Mouse (Mus musculus) T-helper 1 cell (primary cell): ENCODE results near the gene Klk1b9.
"Not testable (repeated sequence)": the region's sequence is repeated elsewhere in the genome, so short reads cannot be mapped to it uniquely, and the experiment has no call there.

Source experiments
- in situ Hi-C: fragments of 300-600 bp; cut with MboI, MseI; formaldehyde crosslinking; loops from one replicate; pipeline ENCODE4 v1.15.1; 2025; ENCODE audit warnings: high pct_unique_total_duplicates

Klk1b9 gene

DNA sequence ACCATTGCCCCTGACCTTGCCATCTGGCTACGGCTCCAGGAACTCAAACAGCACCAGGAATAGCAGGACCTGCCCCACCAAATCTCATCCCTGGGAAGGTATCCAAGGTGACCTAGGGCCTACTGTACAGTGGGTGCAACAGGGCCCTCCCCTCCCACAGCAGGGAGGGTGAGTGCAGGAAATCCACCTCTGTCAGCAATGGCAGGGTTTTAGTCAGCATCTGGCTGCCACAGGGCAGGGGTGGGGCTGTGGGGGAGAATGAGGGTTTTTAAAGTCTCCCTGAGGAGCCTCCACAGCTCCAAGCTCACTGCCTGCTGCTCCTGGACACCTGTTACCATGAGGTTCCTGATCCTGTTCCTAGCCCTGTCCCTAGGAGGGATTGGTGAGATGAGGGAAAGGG is at the start of gene Klk1b9:
Gene Klk1b9 (plus strand): TSS at position 301 of the 400 bp plus-strand sequence.
- in situ Hi-C loops: not testable (repeated sequence)

- in situ Hi-C loops: no loop called here
These were observed 47.3 kb upstream of the Klk1b9 start for GRCm38 (mm10) chr7:43928521-43928920.

- in situ Hi-C loops: no loop called here
These were observed 43.5 kb upstream of the Klk1b9 start for GRCm38 (mm10) chr7:43932337-43932736.

GRCm38 (mm10) chr7:43933440-43933839 is 42.4 kb upstream of the Klk1b9 start, which contains the start of gene Klk15:
Gene Klk15 (plus strand): TSS chr7:43933740.
- in situ Hi-C loops: no loop called here

DNA sequence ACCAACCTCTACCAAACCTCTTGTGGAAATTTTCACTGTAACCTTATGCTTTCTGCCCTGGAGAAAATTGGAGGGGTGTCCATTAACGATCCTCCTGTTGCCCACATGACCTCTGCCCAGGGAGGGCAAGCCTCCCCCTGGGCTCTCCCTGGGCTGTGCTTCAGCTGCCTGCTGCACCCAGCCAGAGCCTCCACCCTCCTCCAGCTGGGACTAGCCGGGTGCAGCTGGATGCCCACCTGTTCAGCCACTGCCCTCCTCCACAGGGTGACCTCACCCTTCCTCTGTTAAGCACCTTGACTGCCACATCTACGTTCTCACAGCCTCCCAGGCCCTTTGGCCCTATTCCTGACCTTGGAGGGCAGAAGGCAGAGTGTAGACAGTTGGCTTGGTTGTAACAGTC is 41.1 kb upstream of the Klk1b9 start:
- in situ Hi-C loops: no loop called here

DNA sequence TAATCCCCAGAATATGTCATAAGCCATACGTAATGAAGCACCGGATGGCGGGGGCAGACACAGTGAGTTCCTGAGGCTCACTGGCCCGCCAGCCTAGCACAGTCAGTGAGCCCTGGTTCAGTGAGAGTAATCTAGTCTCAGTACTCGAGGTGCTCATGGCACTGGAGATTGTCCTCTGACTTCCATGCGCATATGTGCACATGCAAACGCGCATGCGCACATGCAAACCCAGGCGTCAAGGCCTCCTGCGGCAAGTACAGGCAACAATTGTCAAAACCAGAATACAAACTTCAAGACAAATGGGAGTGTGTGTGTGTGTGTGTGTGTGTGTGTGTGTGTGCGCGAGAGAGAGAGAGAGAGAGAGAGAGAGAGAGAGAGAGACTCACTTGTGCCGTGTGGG is 39.3 kb upstream of the Klk1b9 start:
- in situ Hi-C loops: no loop called here

- in situ Hi-C loops: not testable (repeated sequence)
These were observed 33.6 kb upstream of the Klk1b9 start for GRCm38 (mm10) chr7:43942293-43942692.

- in situ Hi-C loops: no loop called here
These were observed 31.1 kb upstream of the Klk1b9 start for GRCm38 (mm10) chr7:43944727-43945264.

DNA sequence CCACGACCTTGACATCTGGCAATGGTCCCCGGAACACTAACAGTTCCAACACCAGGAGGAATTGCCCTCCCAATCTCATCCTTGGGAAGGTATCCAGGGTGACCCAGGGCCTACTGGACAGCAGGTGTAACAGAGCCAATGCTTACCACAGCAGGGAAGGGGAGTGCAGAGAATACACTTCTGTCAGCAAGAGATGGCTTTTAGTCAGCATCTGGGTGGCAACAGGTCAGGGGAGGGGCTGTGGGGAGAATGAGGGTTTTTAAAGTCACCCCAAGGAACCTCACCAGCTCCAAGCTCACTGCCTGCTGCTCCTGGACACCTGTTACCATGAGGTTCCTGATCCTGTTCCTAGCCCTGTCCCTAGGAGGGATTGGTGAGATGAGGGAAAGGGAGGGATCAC is 25.5 kb upstream of the Klk1b9 start, which contains the start of gene Klk1b8:
Gene Klk1b8 (plus strand): TSS at position 301 of the 400 bp plus-strand sequence.
- in situ Hi-C loops: no loop called here

DNA sequence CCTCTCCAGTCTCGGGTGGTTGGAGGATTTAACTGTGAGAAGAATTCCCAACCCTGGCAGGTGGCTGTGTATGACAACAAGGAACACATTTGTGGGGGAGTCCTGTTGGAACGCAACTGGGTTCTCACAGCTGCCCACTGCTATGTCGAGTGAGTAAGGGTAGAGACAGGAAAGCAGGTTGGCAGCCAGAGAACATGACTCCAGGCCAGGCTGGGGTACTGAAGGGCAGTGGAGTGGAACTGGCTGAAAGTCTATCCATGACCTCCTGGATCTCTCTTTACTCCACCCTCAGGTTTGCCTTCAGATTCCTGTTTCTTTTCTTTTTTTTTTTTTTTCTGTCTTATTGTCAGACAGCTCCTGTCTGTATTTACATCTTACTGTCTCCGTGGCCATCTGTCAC is 23.2 kb upstream of the Klk1b9 start:
- in situ Hi-C loops: no loop called here

DNA sequence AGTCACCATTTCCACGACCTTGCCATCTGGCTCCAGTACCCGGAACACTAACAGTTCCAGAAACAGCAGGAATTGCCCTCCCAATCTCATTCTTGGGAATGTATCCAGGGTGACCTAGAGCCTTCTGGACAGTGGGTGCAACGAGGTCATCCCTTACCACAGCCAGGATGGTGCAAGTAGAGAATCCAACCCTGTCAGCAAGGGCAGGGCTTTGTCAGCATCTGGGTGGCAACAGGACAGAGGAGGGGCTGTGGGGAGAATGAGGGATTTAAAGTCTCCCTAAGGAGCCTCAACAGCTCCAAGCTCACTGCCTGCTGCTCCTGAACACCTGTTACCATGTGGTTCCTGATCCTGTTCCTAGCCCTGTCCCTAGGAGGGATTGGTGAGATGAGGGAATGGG is 9.4 kb upstream of the Klk1b9 start, which contains the start of gene Klk1b1:
Gene Klk1b1 (plus strand): TSS at position 301 of the 400 bp plus-strand sequence.
- in situ Hi-C loops: no loop called here

DNA sequence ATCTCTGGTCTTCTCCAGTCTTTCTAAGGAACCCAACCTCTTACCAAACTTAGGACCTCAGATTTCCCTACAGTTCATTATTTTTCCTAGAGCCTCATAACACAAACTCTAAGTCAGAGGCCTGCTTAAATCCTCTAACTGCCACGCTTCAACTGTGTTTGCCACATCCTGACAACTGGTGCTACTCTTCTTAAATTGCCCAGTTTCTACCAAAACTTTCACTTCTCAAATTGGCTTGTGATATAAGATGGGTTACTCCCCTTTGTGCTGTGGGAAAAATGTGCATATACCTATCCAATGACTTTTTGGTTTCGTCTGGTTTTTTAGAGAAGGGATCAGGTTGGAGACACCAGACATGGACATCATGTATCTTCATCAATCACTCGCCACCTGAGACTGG is 8.8 kb upstream of the Klk1b9 start:
- in situ Hi-C loops: no loop called here

DNA sequence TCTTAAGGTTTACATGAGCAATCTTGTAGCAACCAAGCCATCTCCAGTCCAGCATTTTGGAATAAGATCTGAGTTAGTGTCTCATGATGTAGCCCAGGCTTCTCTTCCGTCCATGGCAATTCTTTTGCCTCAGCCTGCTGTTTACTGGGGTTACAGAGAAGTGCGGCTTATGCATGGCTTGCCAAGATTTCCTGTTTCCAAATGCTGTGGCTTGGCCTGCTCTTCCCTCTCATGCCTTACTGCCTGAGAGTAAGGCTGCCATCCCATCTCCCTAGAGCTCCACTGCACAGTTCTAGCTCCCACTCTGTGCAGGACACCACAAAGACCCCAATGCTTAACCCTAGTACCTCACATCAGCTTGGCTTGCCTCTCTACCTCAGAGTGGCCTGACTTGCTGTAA is 8.2 kb upstream of the Klk1b9 start:
- in situ Hi-C loops: no loop called here

DNA sequence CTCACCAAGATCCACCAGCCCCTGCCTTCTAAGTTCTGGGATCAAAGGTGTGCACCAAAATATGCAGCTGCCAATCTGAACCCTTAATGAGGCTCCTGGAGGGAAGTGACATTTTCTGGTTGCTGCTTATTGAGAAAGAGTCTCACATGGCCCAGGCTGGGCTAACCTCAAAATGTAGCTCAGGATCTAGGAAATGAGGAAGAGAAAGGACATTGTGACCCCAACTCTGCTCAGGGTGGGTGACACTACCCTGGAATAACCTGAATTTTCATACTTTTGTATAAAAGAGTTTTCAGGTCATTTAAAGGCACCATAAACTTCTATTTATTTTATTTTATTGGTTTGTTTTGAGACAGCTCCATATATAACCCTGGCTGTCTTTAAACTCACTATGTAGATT is 9.8 kb downstream of the Klk1b9 start:
- in situ Hi-C loops: no loop called here

DNA sequence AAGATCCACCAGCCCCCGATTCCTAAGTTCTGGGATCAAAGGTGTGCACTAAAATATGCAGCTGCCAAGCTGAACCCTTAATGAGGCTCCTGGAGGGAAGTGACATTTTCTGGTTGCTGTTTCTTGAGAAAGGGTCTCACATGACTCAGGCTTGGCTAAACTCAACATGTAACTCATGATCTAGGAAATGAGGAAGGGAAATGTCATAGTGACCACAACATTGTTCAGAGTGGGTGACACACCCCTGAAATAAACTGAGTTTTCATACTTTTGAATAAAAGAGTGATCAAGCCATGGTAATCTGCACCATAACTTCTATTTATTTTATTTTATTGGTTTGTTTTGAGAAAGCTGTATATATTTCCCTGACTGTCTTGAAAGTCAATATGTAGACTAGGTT is 19.0 kb downstream of the Klk1b9 start:
- in situ Hi-C loops: not testable (repeated sequence)

DNA sequence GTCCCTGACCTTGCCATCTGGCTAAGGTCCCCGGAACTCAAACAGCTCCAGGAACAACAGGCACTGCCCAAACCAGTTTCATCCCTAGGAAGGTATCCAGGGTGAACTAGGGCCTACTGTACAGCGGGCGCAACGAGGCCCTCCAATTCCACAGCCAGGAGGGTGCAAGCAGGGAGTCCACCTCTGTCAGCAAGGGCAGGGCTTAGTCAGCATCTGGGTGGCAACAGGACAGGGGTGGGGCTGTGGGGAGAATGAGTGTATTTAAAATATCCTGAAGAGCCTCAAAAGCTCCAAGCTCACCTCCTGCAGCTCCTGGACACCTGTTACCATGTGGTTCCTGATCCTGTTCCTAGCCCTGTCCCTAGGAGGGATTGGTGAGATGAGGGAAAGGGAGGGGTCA is 19.7 kb downstream of the Klk1b9 start, which contains the start of gene Klk1b11:
Gene Klk1b11 (plus strand): TSS at position 301 of the 400 bp plus-strand sequence.
- in situ Hi-C loops: not testable (repeated sequence)

- in situ Hi-C loops: no loop called here
These were observed 29.0 kb downstream of the Klk1b9 start for GRCm38 (mm10) chr7:44004847-44005246.

- in situ Hi-C loops: not testable (repeated sequence)
These were observed 36.0 kb downstream of the Klk1b9 start, which contains the start of gene Klk1b26 for GRCm38 (mm10) chr7:44011868-44012267. Gene Klk1b26 (plus strand): TSS chr7:44012168.

DNA sequence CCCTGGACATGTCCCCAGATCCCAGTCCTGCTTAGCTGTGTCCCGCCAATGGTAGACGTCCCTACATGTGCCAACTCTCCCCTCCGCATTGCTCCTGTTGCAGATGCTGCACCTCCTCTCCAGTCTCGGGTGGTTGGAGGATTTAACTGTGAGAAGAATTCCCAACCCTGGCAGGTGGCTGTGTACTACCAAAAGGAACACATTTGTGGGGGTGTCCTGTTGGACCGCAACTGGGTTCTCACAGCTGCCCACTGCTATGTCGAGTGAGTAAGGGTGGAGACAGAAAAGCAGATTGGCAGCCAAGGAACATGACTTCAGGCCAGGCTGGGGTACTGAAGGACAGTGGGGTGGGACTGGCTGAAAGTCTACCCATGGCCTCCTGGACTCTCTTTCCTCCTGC is 38.8 kb downstream of the Klk1b9 start:
- in situ Hi-C loops: not testable (repeated sequence)

GRCm38 (mm10) chr7:44015071-44015470 is 39.2 kb downstream of the Klk1b9 start:
- in situ Hi-C loops: no loop called here
